Mouse (Mus musculus): ENCODE data around the gene Pon3.

- TF ChIP-seq CTCF (IDR thresholded peaks at IDR 0.05; ENCODE audit: insufficient read depth, low read length) (no peak), POLR2A (IDR thresholded peaks at IDR 0.05; ENCODE audit: borderline replicate concordance, extremely low read depth, low read depth, low read length) (no peak)
These were observed 31.3 kb upstream of the Pon3 start for GRCm38 (mm10) chr6:5287392-5287791.

Measured in lung, adult 2 months (tissue).